Mouse (Mus musculus): ENCODE results near the gene Pcgf5. TPM values are rescaled to one million over a fixed set of nuclear protein-coding genes. Genes with fewer than 3 reads are reported as not detected.

Gene Pcgf5
- polyA plus RNA-seq, 1 experiment, result not detected

GRCm38 (mm10) chr19:36377729-36378128, 29.6 kb downstream of the Pcgf5 start:
- Histone ChIP-seq H3K4me1 (ENCODE audit: control insufficient read depth, insufficient read depth, low read length) (no peaks in the 10 kb centered on the region), H3K4me3 (ENCODE audit: insufficient read depth, low read depth, low read length) (no peak overlapping the region), H3K27ac (ENCODE audit: insufficient read depth, low read depth, low read length) (no peak overlapping the region)
- TF ChIP-seq CTCF (IDR thresholded peaks at IDR 0.05; ENCODE audit: insufficient read depth, low read depth, low read length) (no peak), POLR2A (IDR thresholded peaks at IDR 0.05; ENCODE audit: insufficient read depth, low read depth, low read length) (no peak)
- WGBS, result 82% methylated on average over 7 of the region's 7 CpGs

GRCm38 (mm10) chr19:36378511-36379232, 30.6 kb downstream of the Pcgf5 start:
- WGBS, result 60% methylated on average over 15 of the region's 15 CpGs

DNA sequence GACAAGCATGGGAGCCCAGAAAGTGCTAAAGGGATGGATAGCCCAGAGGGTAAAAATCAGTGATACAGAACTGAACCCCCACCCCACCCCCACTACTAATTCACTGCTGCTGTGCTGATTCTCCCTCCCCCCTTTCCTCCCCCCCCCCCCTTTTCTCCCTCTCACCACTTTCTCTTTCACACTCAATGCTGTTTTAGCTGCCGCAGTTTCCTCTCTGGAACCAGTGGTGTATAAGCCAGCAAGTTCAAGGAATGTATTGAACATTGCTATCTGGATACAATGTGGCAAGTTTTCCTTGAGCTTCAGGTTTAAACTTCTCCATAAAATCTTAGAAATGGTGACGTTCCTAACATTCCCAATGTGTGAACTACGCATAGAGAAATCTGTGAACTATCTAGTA, 34.8 kb downstream of the Pcgf5 start:
- Histone ChIP-seq H3K4me1 (ENCODE audit: control insufficient read depth, insufficient read depth, low read length) (no peaks in the 10 kb centered on the region), H3K27ac (ENCODE audit: insufficient read depth, low read depth, low read length) (no peak overlapping the region), H3K4me3 (ENCODE audit: insufficient read depth, low read depth, low read length) (no peak overlapping the region)
- TF ChIP-seq POLR2A (IDR thresholded peaks at IDR 0.05; ENCODE audit: insufficient read depth, low read depth, low read length) (no peak), CTCF (IDR thresholded peaks at IDR 0.05; ENCODE audit: insufficient read depth, low read depth, low read length) (no peak)
- 96% methylated on average over 3 of the region's 3 CpGs for WGBS

More at GRCm38 (mm10) chr19:36378511-36379232, 30.6 kb downstream of the Pcgf5 start:
- TF ChIP-seq CTCF (IDR thresholded peaks at IDR 0.05; ENCODE audit: insufficient read depth, low read depth, low read length), result no peak
- TF ChIP-seq POLR2A (IDR thresholded peaks at IDR 0.05; ENCODE audit: insufficient read depth, low read depth, low read length), result no peak
- no peak overlapping the region for H3K27ac ChIP-seq (ENCODE audit: insufficient read depth, low read depth, low read length)
- H3K4me1 ChIP-seq (ENCODE audit: control insufficient read depth, insufficient read depth, low read length), result no peaks in the 10 kb centered on the region
- no peak overlapping the region for H3K4me3 ChIP-seq (ENCODE audit: insufficient read depth, low read depth, low read length)

DNA sequence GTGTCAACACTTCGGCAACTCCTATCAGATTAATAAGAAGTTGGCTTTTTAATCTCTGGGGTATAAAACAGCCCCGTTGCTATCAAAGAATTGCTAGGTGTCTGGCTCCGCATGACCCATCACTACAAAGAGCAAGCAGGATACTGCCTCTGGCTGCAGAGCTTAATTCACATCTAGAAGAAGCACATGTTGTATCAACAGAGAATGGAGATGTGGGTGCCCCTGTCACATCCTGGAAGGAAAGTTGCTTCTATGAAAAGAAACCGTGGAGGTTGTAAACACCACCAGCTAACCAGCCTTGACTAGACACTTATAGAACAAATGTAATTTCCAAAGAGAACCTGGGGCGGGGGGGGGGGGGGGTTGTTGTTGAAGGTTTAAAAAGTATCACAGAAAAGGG, 35.9 kb downstream of the Pcgf5 start:
- H3K4me3 ChIP-seq (ENCODE audit: insufficient read depth, low read depth, low read length), result no peak overlapping the region
- H3K4me1 ChIP-seq (ENCODE audit: control insufficient read depth, insufficient read depth, low read length), result no peaks in the 10 kb centered on the region
- WGBS, result 77% methylated on average over 5 of the region's 5 CpGs
- TF ChIP-seq CTCF (IDR thresholded peaks at IDR 0.05; ENCODE audit: insufficient read depth, low read depth, low read length) (no peak), POLR2A (IDR thresholded peaks at IDR 0.05; ENCODE audit: insufficient read depth, low read depth, low read length) (no peak)
- H3K27ac ChIP-seq (ENCODE audit: insufficient read depth, low read depth, low read length), result no peak overlapping the region

DNA sequence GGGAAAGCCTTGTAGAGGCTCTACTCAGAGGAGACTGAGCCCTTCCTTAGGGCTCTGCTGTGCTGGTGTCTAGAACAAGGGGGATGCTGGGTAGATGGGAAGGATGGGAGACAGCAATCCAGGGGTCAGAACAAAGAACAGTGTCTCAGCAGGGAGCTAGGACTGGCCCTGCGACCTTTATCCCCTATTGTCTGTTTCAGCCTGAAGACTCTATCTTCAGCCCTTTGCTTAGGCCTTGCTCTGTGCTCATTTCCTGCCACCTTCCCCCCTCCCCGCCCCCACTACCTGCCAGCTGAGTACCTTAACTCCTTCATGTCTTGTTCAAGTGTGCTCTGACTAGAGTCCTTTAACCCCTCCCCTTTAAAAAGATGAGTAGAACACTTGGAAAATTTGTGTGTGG, 36.3 kb downstream of the Pcgf5 start:
- Histone ChIP-seq H3K4me3 (ENCODE audit: insufficient read depth, low read depth, low read length) (no peak overlapping the region), H3K4me1 (ENCODE audit: control insufficient read depth, insufficient read depth, low read length) (no peaks in the 10 kb centered on the region), H3K27ac (ENCODE audit: insufficient read depth, low read depth, low read length) (no peak overlapping the region)
- WGBS, result 40% methylated on average over 2 of the region's 2 CpGs
- TF ChIP-seq POLR2A (IDR thresholded peaks at IDR 0.05; ENCODE audit: insufficient read depth, low read depth, low read length) (no peak), CTCF (IDR thresholded peaks at IDR 0.05; ENCODE audit: insufficient read depth, low read depth, low read length) (no peak)

DNA sequence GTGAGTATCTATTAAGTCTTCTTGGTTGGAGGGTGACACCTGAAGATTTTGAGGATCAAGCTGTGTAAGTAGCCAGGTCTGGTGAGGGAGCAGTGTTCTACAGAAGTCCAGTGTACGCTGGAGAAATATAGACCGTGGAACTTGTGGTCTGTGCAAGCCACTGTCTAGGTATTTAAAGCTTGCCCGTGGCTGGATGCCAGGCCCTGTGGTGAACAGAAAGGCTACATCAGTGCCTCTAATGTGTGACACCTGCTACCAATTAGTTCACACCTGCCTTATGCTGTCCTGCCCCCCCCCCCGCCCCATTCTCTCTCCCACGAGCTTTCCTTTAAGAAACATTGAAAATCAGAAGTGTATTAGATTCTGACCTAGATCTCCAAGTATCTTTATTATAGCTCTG, 40.4 kb downstream of the Pcgf5 start:
- no peak overlapping the region for H3K4me3 ChIP-seq (ENCODE audit: insufficient read depth, low read depth, low read length)
- WGBS, result 82% methylated on average over 5 of the region's 5 CpGs
- no peak for TF ChIP-seq POLR2A (IDR thresholded peaks at IDR 0.05; ENCODE audit: insufficient read depth, low read depth, low read length)
- TF ChIP-seq CTCF (IDR thresholded peaks at IDR 0.05; ENCODE audit: insufficient read depth, low read depth, low read length), result no peak
- no peak overlapping the region for H3K27ac ChIP-seq (ENCODE audit: insufficient read depth, low read depth, low read length)
- H3K4me1 ChIP-seq (ENCODE audit: control insufficient read depth, insufficient read depth, low read length), result no peaks in the 10 kb centered on the region; the same call in 1 of the 2 replicates

DNA sequence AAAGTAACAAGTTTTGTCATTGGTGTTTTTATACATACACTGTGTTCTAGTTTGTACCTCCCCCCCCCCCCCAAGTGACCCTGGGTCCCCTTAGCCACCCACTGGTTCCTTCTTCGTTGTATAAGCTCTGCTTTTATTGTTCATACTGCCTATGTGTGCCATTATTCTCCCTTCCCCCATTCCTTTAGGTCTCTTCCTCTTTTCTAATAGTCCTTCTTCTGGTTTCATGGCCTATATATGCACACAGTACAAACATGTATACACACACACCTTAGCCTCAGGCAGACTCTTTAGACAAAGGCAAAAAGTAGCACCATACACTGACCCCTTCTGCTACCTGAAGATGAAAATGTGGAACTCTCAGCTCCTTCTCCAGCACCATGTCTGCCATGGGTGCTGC, 42.6 kb downstream of the Pcgf5 start:
- 81% methylated on average over 1 of the region's 1 CpGs for WGBS
- H3K4me1 ChIP-seq (ENCODE audit: control insufficient read depth, insufficient read depth, low read length), result no peaks in the 10 kb centered on the region; the same call in 1 of the 2 replicates
- no peak for TF ChIP-seq CTCF (IDR thresholded peaks at IDR 0.05; ENCODE audit: insufficient read depth, low read depth, low read length)
- TF ChIP-seq POLR2A (IDR thresholded peaks at IDR 0.05; ENCODE audit: insufficient read depth, low read depth, low read length), result no peak

DNA sequence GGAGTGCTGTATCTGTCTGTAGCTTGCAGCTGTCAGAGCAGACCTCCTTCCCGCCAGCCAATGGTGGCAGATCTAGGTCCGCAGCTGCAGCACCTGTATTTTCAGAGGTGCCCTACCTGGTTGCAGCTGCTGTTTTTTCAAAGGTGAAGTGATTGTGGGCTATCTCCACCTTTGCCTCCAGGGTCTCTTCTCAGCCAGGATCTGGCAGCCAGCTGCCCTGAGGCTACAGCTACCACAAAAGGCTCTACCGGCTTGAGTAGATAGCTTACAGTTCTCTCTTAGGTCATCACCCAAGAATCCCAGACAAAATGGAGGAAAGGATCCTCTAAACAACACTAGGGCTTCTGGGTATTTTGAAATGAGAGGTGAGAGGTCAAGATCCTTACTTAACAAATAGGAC, 50.4 kb downstream of the Pcgf5 start:
- TF ChIP-seq POLR2A (IDR thresholded peaks at IDR 0.05; ENCODE audit: insufficient read depth, low read depth, low read length) (no peak), CTCF (IDR thresholded peaks at IDR 0.05; ENCODE audit: insufficient read depth, low read depth, low read length) (no peak)
- 82% methylated on average over 3 of the region's 3 CpGs for WGBS
- no peak overlapping the region for H3K27ac ChIP-seq (ENCODE audit: insufficient read depth, low read depth, low read length)

More for the DNA sequence above, 42.6 kb downstream of the Pcgf5 start:
- Histone ChIP-seq H3K4me3 (ENCODE audit: insufficient read depth, low read depth, low read length) (no peak overlapping the region), H3K27ac (ENCODE audit: insufficient read depth, low read depth, low read length) (no peak overlapping the region)

GRCm38 (mm10) chr19:36408352-36409100, 60.4 kb downstream of the Pcgf5 start:
- no peak for TF ChIP-seq CTCF (IDR thresholded peaks at IDR 0.05; ENCODE audit: insufficient read depth, low read depth, low read length)
- no peak for TF ChIP-seq POLR2A (IDR thresholded peaks at IDR 0.05; ENCODE audit: insufficient read depth, low read depth, low read length)
- Histone ChIP-seq H3K4me3 (ENCODE audit: insufficient read depth, low read depth, low read length) (no peak overlapping the region), H3K4me1 (ENCODE audit: control insufficient read depth, insufficient read depth, low read length) (no peaks in the 10 kb centered on the region; the same call in 1 of the 2 replicates), H3K27ac (ENCODE audit: insufficient read depth, low read depth, low read length) (no peak overlapping the region)
- WGBS, result 68% methylated on average over 10 of the region's 10 CpGs

More for the DNA sequence above, 50.4 kb downstream of the Pcgf5 start:
- H3K4me3 ChIP-seq (ENCODE audit: insufficient read depth, low read depth, low read length), result no peak overlapping the region
- no peaks in the 10 kb centered on the region for H3K4me1 ChIP-seq (ENCODE audit: control insufficient read depth, insufficient read depth, low read length)
